Comparison of ENCODE assay signal across 11 mouse cellular contexts in the genomic region with DNA sequence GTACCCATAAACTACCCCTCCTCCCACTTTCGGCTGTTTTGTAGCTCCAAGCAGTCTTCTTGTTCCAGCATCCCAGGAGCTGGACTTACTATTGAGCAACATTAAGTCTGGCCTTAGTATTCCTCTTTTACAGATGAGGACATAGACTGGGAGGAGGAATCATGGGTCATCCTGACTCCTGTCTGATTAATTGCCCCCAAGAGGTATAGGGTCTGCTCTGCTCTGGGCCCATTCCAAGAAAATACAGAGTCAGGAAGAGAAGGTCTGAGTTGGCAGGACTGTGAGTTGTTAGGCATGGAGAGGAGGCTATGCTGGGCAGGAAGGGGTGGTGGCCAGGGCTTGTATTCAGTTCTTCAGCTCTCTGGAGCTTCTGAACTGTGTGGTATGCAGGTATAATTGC. TPM values are rescaled to one million over a fixed set of nuclear protein-coding genes. Genes with fewer than 3 reads are reported as not detected.
DNase-seq lines count a peak whose midpoint lies in the region; ATAC-seq and TF ChIP-seq lines count a peak whose summit lies in the region.
"Had no signal": no experiment of that assay in that cellular context is flagged by ENCODE, and none has a peak within 500 bp of the region (broad histone marks: within the 10 kb centered on the region; RNA-seq: fewer than 3 reads in every experiment).

No protein-coding gene starts in this region.

- H3K27me3 ChIP-seq in heart, postnatal 0 days (ENCODE audit: control insufficient read depth, insufficient read depth, low read length) = no peaks in the 10 kb centered on the region
- H3K27me3 ChIP-seq in heart, embryonic 10.5 days (ENCODE audit: insufficient read depth, poor library complexity, severe bottlenecking) = no peaks in the 10 kb centered on the region
- no peaks in the 10 kb centered on the region for H3K27me3 ChIP-seq in hindbrain, embryonic 10.5 days (ENCODE audit: insufficient read depth, poor library complexity, severe bottlenecking)
- no peaks in the 10 kb centered on the region for H3K27me3 ChIP-seq in midbrain, embryonic 11.5 days (ENCODE audit: control insufficient read depth, insufficient read depth, low read length)

- peaks cover 4% of the 10 kb centered on the region; the same call in 1 of the 2 replicates for H3K4me1 ChIP-seq in heart, postnatal 0 days (ENCODE audit: control insufficient read depth, insufficient read depth)
- H3K4me1 ChIP-seq in heart, embryonic 10.5 days = peaks cover 26% of the 10 kb centered on the region
- peaks cover 15% of the 10 kb centered on the region for H3K4me1 ChIP-seq in hindbrain, embryonic 10.5 days (replicated peaks)
- peaks cover 10% of the 10 kb centered on the region for H3K4me1 ChIP-seq in midbrain, embryonic 11.5 days (ENCODE audit: control insufficient read depth, insufficient read depth, low read length)

- no peak overlapping the region; the same call in 1 of the 2 replicates for H3K4me2 ChIP-seq in heart, postnatal 0 days (ENCODE audit: low read depth, low read length)
- H3K4me2 ChIP-seq in midbrain, embryonic 11.5 days = peak overlapping the region; percentile 94

- TF ChIP-seq EP300 in heart, postnatal 0 days (IDR thresholded peaks at IDR 0.05; ENCODE audit: low read depth) = no peak

- ATAC-seq in heart, postnatal 0 days (ENCODE audit: insufficient read depth, low read depth) = no peak
- no peak for ATAC-seq in midbrain, embryonic 11.5 days (ENCODE audit: low FRiP score)

- DNase-seq in heart, postnatal 0 days (ENCODE audit: low spot score) = no peak
- no peak for DNase-seq in heart, embryonic 10.5 days (ENCODE audit: low spot score)
- DNase-seq in MN1 (ENCODE audit: low spot score) = peak; percentile 64
- no peak for DNase-seq in hindbrain, embryonic 10.5 days (ENCODE audit: low spot score)
- DNase-seq in midbrain, embryonic 11.5 days (ENCODE audit: low spot score, missing footprints) = no peak
- DNase-seq in layer of hippocampus, adult 11-12 months (ENCODE audit: low spot score) = no peak
- DNase-seq in adrenal gland, postnatal 4 days (ENCODE audit: low spot score in 2 of 2) = no peak
- no peak for DNase-seq in lung, postnatal 36 days
- DNase-seq: adrenal gland, postnatal 14 days; lung, postnatal 14 days had no signal

- WGBS in heart, postnatal 0 days = 73% methylated on average over 1 of the region's 1 CpGs
- WGBS in heart, embryonic 10.5 days = 72% methylated on average over 1 of the region's 1 CpGs
- 85% methylated on average over 1 of the region's 1 CpGs for WGBS in hindbrain, embryonic 10.5 days
- WGBS in midbrain, embryonic 11.5 days = 81% methylated on average over 1 of the region's 1 CpGs

- peaks cover 19% of the 10 kb centered on the region; the same call in 1 of the 2 replicates for H3K36me3 ChIP-seq in heart, postnatal 0 days (replicated peaks; ENCODE audit: control insufficient read depth, insufficient read depth, low read length)
- H3K36me3 ChIP-seq in heart, embryonic 10.5 days = peaks cover 19% of the 10 kb centered on the region
- H3K36me3 ChIP-seq in hindbrain, embryonic 10.5 days = peaks cover 40% of the 10 kb centered on the region
- no peaks in the 10 kb centered on the region for H3K36me3 ChIP-seq in midbrain, embryonic 11.5 days (ENCODE audit: control insufficient read depth, insufficient read depth, low read length)

- TF ChIP-seq CTCF in heart, postnatal 0 days (IDR thresholded peaks at IDR 0.05; ENCODE audit: low read depth) = no peak

- no peaks in the 10 kb centered on the region for H3K9me3 ChIP-seq in heart, postnatal 0 days (replicated peaks; ENCODE audit: control insufficient read depth, low read length)
- no peaks in the 10 kb centered on the region for H3K9me3 ChIP-seq in heart, embryonic 10.5 days
- H3K9me3 ChIP-seq in hindbrain, embryonic 10.5 days = no peaks in the 10 kb centered on the region
- no peaks in the 10 kb centered on the region for H3K9me3 ChIP-seq in midbrain, embryonic 11.5 days (ENCODE audit: control insufficient read depth, low read length)

- no peak overlapping the region for H3K27ac ChIP-seq in heart, postnatal 0 days (ENCODE audit: low read depth)
- no peak overlapping the region for H3K27ac ChIP-seq in heart, embryonic 10.5 days
- no peak overlapping the region for H3K27ac ChIP-seq in hindbrain, embryonic 10.5 days
- H3K27ac ChIP-seq in midbrain, embryonic 11.5 days (ENCODE audit: low read depth, low read length) = no peak overlapping the region

- H3K9ac ChIP-seq in heart, postnatal 0 days (replicated peaks; ENCODE audit: low read depth, low read length) = peak overlapping the region; percentile 37; the same call in 1 of the 2 replicates
- H3K9ac ChIP-seq in midbrain, embryonic 11.5 days (ENCODE audit: low read length) = 0 out of 2 replicates have a peak overlapping the region, but pooled peaks have one; percentile 79

- no peak overlapping the region for H3K4me3 ChIP-seq in heart, postnatal 0 days (ENCODE audit: low read depth, low read length)
- no peak overlapping the region; the same call in 1 of the 2 replicates for H3K4me3 ChIP-seq in heart, embryonic 10.5 days
- peak overlapping the region; percentile 69 for H3K4me3 ChIP-seq in hindbrain, embryonic 10.5 days
- peak overlapping the region; percentile 85; the same call in 1 of the 2 replicates for H3K4me3 ChIP-seq in midbrain, embryonic 11.5 days (ENCODE audit: low read depth, low read length)

RNA-seq across cellular contexts. Expression of gene Cd320, which starts 1.3 kb away (rescaled TPM):
- 17.3 and 24.0 TPM in 2 replicates for total RNA-seq in heart, postnatal 0 days (2014; rRNA removed; ENCODE audit: low replicate concordance)
- polyA plus RNA-seq in heart, postnatal 0 days (2015; fragmentation: Nextera tagmentation; extraction: Ambion mirVana) = 37.3 and 41.6 TPM in 2 replicates
- polyA plus RNA-seq in heart, embryonic 10.5 days (2016; fragmentation: Nextera tagmentation; extraction: Ambion mirVana) = 61.6 and 75.7 TPM in 2 replicates
- 87.7 and 91.8 TPM in 2 replicates for polyA plus RNA-seq in hindbrain, embryonic 10.5 days (2016; fragmentation: Nextera tagmentation; extraction: Ambion mirVana)
- polyA plus RNA-seq in midbrain, embryonic 11.5 days (2014; fragmentation: Nextera tagmentation; extraction: Ambion mirVana) = 67.5 and 70.5 TPM in 2 replicates
- 10 to 100 TPM; 34.3 to 36.0 TPM for total RNA-seq in adrenal gland, postnatal 4 days (2021)

RNA-seq across cellular contexts. Expression of gene Ndufa7, which starts 19.8 kb away (rescaled TPM):
- total RNA-seq in heart, postnatal 0 days (2014; rRNA removed; ENCODE audit: low replicate concordance) = 467 and 766 TPM in 2 replicates
- polyA plus RNA-seq in heart, postnatal 0 days (2015; fragmentation: Nextera tagmentation; extraction: Ambion mirVana) = 899 and 938 TPM in 2 replicates
- 482 and 487 TPM in 2 replicates for polyA plus RNA-seq in heart, embryonic 10.5 days (2016; fragmentation: Nextera tagmentation; extraction: Ambion mirVana)
- 517 and 544 TPM in 2 replicates for polyA plus RNA-seq in hindbrain, embryonic 10.5 days (2016; fragmentation: Nextera tagmentation; extraction: Ambion mirVana)
- polyA plus RNA-seq in midbrain, embryonic 11.5 days (2014; fragmentation: Nextera tagmentation; extraction: Ambion mirVana) = 408 and 456 TPM in 2 replicates
- 100 to 1,000 TPM; 354 to 402 TPM for total RNA-seq in adrenal gland, postnatal 4 days (2021)

RNA-seq across cellular contexts. Expression of gene Rps28, which starts 19.8 kb away (rescaled TPM):
- total RNA-seq in heart, postnatal 0 days (2014; rRNA removed; ENCODE audit: low replicate concordance) = 127 and 305 TPM in 2 replicates
- 622 and 631 TPM in 2 replicates for polyA plus RNA-seq in heart, postnatal 0 days (2015; fragmentation: Nextera tagmentation; extraction: Ambion mirVana)
- polyA plus RNA-seq in heart, embryonic 10.5 days (2016; fragmentation: Nextera tagmentation; extraction: Ambion mirVana) = 576 and 657 TPM in 2 replicates
- 712 and 835 TPM in 2 replicates for polyA plus RNA-seq in hindbrain, embryonic 10.5 days (2016; fragmentation: Nextera tagmentation; extraction: Ambion mirVana)
- 748 and 845 TPM in 2 replicates for polyA plus RNA-seq in midbrain, embryonic 11.5 days (2014; fragmentation: Nextera tagmentation; extraction: Ambion mirVana)
- 1,000 to 10,000 TPM; 1,918 to 2,060 TPM for total RNA-seq in adrenal gland, postnatal 4 days (2021)

RNA-seq across cellular contexts. Expression of gene Gm7029, which starts 29.4 kb away (rescaled TPM):
- total RNA-seq in heart, postnatal 0 days (2014; rRNA removed; ENCODE audit: low replicate concordance) = not detected in 2 replicates
- not detected in 2 replicates for polyA plus RNA-seq in heart, postnatal 0 days (2015; fragmentation: Nextera tagmentation; extraction: Ambion mirVana)
- not detected in 2 replicates for polyA plus RNA-seq in heart, embryonic 10.5 days (2016; fragmentation: Nextera tagmentation; extraction: Ambion mirVana)
- polyA plus RNA-seq in hindbrain, embryonic 10.5 days (2016; fragmentation: Nextera tagmentation; extraction: Ambion mirVana) = not detected in 2 replicates
- not detected in 2 replicates for polyA plus RNA-seq in midbrain, embryonic 11.5 days (2014; fragmentation: Nextera tagmentation; extraction: Ambion mirVana)
- total RNA-seq in adrenal gland, postnatal 4 days (2021) = not detected
- total RNA-seq: adrenal gland, postnatal 14 days had no signal
- polyA plus RNA-seq: embryonic facial prominence, embryonic 11.5 days had no signal

RNA-seq across cellular contexts. Expression of gene Kank3, which starts 33.9 kb away (rescaled TPM):
- 33.3 and 68.7 TPM in 2 replicates for total RNA-seq in heart, postnatal 0 days (2014; rRNA removed; ENCODE audit: low replicate concordance)
- polyA plus RNA-seq in heart, postnatal 0 days (2015; fragmentation: Nextera tagmentation; extraction: Ambion mirVana) = 46.1 and 50.8 TPM in 2 replicates
- 37.1 and 47.9 TPM in 2 replicates for polyA plus RNA-seq in heart, embryonic 10.5 days (2016; fragmentation: Nextera tagmentation; extraction: Ambion mirVana)
- 26.2 and 28.5 TPM in 2 replicates for polyA plus RNA-seq in hindbrain, embryonic 10.5 days (2016; fragmentation: Nextera tagmentation; extraction: Ambion mirVana)
- 18.3 and 23.9 TPM in 2 replicates for polyA plus RNA-seq in midbrain, embryonic 11.5 days (2014; fragmentation: Nextera tagmentation; extraction: Ambion mirVana)
- total RNA-seq in adrenal gland, postnatal 4 days (2021) = 100 to 1,000 TPM; 117 to 136 TPM

Comparison
In these comparisons a context has a peak if more than half of its experiments do, and no peak if none do; other contexts are left out.
1. H3K4me3 ChIP-seq: peak in hindbrain, embryonic 10.5 days (single experiment) and midbrain, embryonic 11.5 days (single experiment); none in heart, postnatal 0 days (single experiment) and heart, embryonic 10.5 days (single experiment).